Mouse (Mus musculus) bone marrow macrophage, adult 2 months (primary cell): Measurements from ENCODE around the gene Fam229a. TPM values are rescaled to one million over a fixed set of nuclear protein-coding genes. Genes with fewer than 3 reads are reported as not detected.

ENCODE experiments used
- H3K27ac ChIP-seq: 2 replicates; pipeline ENCODE4 v1.5.1; 2012; ENCODE audit warnings: low read depth, low read length; ENCODE audit not compliant: insufficient read depth
- H3K4me1 ChIP-seq: 2 replicates; pipeline ENCODE4 v1.6.1; 2012; ENCODE audit warnings: low read length; ENCODE audit not compliant: control insufficient read depth, insufficient read depth
- H3K4me3 ChIP-seq: 2 replicates; pipeline ENCODE4 v1.5.1; 2012; ENCODE audit warnings: mild to moderate bottlenecking, low read length, moderate library complexity; ENCODE audit not compliant: insufficient read depth
- CTCF ChIP-seq: IDR thresholded peaks from 2 replicates; pipeline ENCODE4 v1.5.1; 2012; ENCODE audit warnings: low read depth, mild to moderate bottlenecking, low read length, moderate library complexity
- POLR2A ChIP-seq: IDR thresholded peaks from 2 replicates; pipeline ENCODE4 v1.6.1; 2012; ENCODE audit warnings: mild to moderate bottlenecking, low read depth, low read length, borderline replicate concordance
- polyA plus RNA-seq: library from polyadenylated mRNA; stranded (reverse); fragments of >200 nt; gene quantifications from 2 replicates; pipeline ENCODE4 v1.2.4, GENCODE M21; 2012; ENCODE audit not compliant: missing spikeins, insufficient read depth, insufficient read length

The Fam229a gene
- polyA plus RNA-seq, 1 experiment, result not detected

DNA sequence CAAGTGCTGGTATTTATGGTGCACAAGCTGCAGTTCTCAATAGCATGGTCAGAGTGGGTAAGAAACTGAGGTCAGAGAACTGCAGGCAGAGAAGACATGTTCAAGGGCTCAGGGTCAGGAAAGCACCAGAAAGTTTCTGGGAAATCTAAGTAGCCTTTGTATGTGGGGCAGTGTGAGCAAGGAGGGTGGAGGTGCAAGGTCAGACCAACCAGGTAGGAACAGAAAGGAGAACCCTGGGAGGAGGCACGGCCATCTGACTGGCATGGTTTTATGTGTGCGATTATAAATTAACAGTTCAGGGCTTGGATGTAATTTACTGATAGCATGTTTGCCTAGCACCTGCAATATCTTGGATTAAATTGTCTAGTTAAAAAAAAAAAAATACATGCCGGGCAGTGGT is 31.3 kb upstream of the Fam229a start:
- Histone ChIP-seq H3K27ac (no peak overlapping the region), H3K4me1 (peaks cover 8% of the 10 kb centered on the region), H3K4me3 (no peak overlapping the region)
- TF ChIP-seq CTCF (no peak), POLR2A (no peak)

DNA sequence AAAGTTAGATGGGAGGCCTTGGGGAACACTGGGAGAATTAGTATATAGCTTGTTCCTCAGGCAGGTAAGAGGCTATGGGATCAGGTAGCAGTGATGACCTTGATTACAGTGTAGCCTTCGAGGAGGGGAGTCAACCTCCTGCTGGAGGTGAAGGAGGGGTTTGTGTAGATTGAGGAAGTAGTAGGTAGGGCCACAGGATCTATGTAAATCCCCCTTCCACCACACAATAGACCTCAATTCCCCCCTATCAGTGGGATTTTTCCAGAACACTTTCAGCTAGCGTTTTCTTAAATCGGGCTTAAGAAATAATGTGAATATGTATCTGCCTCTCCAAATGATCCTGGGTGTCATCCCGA is 30.2 kb upstream of the Fam229a start:
- peak overlapping the region; percentile 62 for H3K4me3 ChIP-seq
- TF ChIP-seq POLR2A (no peak), CTCF (no peak)
- H3K27ac ChIP-seq, result peak overlapping the region; percentile 44
- peaks cover 8% of the 10 kb centered on the region for H3K4me1 ChIP-seq

DNA sequence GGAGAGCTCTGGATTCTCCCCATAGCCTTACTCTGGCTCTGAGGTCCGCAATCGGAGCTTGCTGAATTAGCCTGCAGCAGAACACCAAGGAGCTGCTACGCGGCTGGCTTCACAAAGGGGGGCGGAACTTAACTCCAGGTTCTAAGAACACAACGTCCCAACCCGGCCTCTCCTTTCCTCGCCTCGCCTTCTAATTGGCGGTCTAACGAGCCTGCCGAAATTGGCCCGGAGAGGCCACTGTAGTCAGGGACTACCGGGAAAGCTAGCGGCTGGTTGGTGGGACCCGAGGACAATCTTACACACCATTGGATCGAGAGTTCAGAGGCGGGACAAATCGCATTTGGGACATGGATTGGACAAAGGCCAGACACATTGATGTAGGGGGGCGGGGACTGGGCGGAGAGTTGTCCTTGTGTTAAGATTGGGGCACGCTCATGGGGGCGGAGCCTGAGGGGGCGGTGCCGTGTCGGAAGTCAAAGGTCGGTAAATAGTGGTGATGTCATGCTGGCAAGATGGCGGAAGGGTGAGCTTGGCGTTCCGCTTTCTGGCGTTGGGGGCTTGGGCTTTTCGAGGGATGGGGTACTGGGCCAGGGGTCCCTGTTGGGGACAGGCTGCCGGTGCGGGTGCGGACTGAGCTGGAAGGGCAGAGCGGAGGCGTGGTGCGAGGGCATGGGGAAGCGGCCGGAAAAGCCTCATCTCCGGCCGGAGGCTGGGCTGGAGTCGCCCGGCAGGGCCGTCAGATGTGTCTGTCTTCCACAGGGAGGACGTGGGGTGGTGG is 29.6 kb upstream of the Fam229a start, which contains the start of gene Bsdc1:
Bsdc1 (plus strand) TSS at position 399 of the 778 bp plus-strand sequence.
- TF ChIP-seq POLR2A (no peak), CTCF (no peak)
- peak within 1 kb of the TSS; percentile 67 for H3K4me3 ChIP-seq
- peaks cover 8% of the 10 kb centered on the region for H3K4me1 ChIP-seq

DNA sequence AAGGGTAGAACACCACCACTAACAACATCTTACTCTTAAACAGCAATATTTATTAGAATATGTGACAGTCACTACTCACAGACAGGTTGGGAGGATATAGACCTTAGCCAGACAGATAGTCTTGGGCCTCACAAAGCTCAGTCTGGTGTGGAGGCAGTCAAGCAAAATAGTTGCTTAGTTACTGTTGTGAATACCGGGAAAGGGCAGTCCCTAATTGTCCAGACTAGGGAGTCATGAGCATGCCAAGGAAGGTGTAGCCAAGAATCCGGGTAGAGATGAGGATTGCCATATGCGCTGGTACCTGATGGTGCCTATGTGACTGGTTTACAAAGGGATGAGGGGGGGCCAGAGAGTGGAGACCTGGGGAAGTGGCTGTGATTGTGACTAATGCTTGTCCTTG is 28.9 kb upstream of the Fam229a start:
- TF ChIP-seq POLR2A (no peak), CTCF (no peak)
- Histone ChIP-seq H3K4me3 (peak overlapping the region; percentile 67), H3K4me1 (peaks cover 8% of the 10 kb centered on the region), H3K27ac (no peak overlapping the region)

More for the DNA sequence above, 29.6 kb upstream of the Fam229a start, which contains the start of gene Bsdc1:
- H3K27ac ChIP-seq, result peak within 1 kb of the TSS; percentile 44

DNA sequence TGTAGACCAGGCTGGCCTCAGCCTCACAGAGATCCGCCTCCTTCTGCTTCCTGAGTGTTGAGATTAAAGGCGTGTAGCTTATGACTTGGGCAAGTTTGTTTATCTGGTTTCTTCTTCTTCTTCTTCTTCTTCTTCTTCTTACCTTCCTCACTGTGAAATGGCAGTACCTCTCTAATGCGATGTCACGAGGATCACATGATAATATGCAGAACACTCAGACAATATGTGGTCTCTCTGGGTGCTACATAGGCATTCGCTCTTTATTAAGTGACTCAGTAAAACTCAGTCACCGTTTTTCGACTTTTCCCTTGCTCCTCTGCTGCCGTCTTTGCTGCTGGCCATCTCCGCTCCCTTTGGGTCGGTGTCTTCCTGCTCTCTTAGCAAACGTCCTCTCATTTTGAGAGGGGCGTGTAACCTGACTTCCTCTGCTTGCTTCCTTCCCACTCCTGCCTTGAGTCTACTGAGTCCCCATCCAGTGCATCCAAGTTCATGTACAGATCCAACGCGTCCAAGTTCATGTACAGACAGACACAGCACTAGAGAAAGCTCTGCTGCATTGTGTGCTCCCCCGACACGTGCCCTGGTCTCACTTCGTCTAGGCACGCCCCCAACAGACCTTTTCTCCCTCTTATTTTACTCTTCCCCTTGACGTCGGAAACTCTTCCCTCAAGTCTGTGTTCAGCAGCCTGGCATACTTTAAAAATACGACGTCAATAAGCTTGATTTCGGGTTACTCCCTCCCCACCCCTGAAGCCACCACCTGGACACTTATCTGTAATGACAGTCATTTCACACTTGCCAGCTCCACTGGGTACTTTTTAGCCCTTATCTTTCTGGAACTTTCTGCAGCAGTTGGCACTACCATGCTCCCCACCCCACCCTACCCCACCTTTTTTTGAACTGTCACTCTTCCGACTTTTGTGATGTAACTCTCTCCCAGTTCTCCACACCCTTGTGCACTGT is 27.6 kb upstream of the Fam229a start:
- TF ChIP-seq CTCF, result no peak
- no peak for TF ChIP-seq POLR2A
- Histone ChIP-seq H3K4me3 (no peak overlapping the region), H3K4me1 (peaks cover 8% of the 10 kb centered on the region), H3K27ac (no peak overlapping the region)

DNA sequence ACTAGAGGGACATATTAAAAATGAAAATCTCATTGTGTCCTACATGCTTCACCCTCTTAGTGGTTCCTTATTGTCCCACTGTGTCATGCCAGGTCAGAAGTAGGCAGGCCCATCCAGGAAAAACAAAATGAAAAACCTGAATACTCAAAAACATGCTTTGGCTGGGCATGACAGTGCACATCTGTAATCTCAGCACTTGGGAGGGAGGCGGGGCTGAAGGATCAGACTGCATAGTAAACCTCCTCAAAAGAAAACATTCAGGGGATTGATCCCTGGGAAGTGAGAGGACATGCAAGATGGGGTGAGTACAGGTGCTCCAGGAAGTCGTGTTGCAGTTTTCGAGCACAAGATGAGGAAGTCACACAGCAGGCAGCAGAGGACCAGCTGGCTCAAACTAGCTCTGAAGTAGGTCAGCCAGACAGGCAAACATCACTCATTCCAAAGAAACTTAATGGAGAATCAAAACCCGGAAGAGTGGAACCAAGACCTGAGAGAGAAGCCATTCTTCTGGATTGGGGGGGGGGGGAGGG is 26.6 kb upstream of the Fam229a start:
- H3K27ac ChIP-seq, result no peak overlapping the region
- no peak for TF ChIP-seq POLR2A
- peak; percentile 3; the same call in 1 of the 2 replicates for TF ChIP-seq CTCF
- no peak overlapping the region for H3K4me3 ChIP-seq
- H3K4me1 ChIP-seq, result peaks cover 8% of the 10 kb centered on the region

DNA sequence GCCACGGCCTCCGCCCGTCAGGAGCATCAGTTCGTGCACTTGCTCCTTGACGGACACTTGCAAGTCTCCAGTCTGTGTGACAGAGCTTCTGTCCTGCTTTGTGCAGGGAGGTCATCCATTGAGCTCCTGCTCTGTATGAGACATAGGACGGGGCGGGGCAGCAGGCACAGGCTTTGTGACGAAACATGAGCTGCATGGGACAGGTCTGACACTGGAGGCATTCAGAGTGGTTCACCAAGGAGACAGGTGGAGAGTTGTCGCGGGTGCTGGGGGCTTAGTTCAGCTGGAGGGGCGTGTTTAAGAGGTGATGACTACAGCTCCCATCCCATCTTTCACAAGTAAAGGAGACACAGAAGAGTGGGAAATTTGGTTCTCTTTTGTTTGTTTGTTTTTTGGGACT is 14.9 kb upstream of the Fam229a start:
- Histone ChIP-seq H3K4me3 (no peak overlapping the region), H3K4me1 (no peaks in the 10 kb centered on the region), H3K27ac (no peak overlapping the region)
- no peak for TF ChIP-seq CTCF
- no peak for TF ChIP-seq POLR2A

DNA sequence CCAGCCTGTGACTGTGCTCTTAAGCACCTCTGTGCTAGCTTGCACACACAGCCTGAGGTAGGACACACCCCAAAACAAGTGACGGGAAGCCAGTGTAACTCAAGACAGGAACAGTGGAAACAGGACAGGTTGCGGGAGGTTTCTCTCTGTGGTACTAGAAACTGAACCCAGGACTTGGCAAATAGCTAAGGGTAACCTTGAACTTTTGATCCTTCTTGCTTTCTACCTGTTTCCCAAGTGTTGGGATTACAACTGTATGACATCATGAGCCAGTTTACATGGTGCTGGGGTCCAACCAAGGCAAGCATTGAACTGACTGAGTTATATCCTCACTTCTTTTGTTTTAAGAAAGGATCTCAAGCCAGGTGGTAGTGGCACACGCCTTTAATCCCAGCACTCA is 11.1 kb upstream of the Fam229a start:
- TF ChIP-seq POLR2A (no peak), CTCF (no peak)
- Histone ChIP-seq H3K27ac (no peak overlapping the region), H3K4me3 (no peak overlapping the region), H3K4me1 (no peaks in the 10 kb centered on the region)

DNA sequence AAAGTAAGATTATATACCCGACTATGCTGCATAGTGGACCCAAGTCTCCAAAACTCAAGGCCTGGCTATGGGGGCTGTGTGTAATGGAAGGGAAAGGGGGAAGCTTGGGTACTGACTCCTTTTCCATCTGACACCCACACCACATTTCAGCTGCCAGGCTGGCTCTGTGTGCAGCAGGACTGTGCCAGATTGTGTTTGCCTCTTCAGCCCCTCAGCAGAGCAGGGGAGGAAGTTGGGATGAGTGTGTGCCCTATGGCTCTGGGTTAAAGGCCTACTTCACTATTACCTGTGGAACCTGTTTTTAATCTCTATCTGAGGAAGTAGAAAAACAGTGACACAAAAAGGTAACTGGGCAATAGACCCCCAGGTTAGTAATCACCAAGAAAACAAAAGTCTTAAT is 9.9 kb upstream of the Fam229a start:
- no peaks in the 10 kb centered on the region for H3K4me1 ChIP-seq
- no peak overlapping the region for H3K27ac ChIP-seq
- no peak for TF ChIP-seq CTCF
- no peak for TF ChIP-seq POLR2A
- H3K4me3 ChIP-seq, result no peak overlapping the region

DNA sequence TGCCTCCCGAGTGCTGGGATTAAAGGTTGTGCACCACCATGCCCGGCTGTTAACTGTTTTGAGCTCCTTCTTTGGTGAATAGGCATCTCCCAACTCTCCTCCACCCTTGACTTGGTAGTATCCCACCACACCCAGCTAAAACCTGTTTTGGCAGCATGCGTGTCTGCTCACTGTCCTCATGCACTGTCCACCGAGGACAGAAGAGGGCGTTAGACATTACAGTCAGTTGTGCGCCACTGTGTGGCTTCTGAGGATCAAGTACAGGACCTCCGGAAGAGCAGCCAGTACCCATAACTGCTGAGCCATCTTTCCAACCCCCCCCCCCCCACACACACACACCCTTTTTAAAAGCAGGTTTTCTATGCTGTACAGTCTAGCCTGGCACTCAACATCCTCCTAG is 3.7 kb downstream of the Fam229a start:
- H3K4me1 ChIP-seq, result peaks cover 36% of the 10 kb centered on the region
- TF ChIP-seq POLR2A (no peak), CTCF (no peak)

More for the DNA sequence above, 3.7 kb downstream of the Fam229a start:
- no peak overlapping the region for H3K4me3 ChIP-seq
- no peak overlapping the region for H3K27ac ChIP-seq
